Mouse (Mus musculus): ENCODE measurements at regions not wholly inside any gene's neighbourhood (a gene's known extent, or its start where the extent isn't known, plus 50 kb on each side); places are given as distances from the start of the nearest gene placed in this dataset.

- Histone ChIP-seq H3K4me2 (ENCODE audit: low read length) (no peak overlapping the region), H3K27ac (ENCODE audit: low read depth, low read length) (no peak overlapping the region), H3K4me3 (ENCODE audit: low read depth, low read length) (no peak overlapping the region), H3K9ac (ENCODE audit: low read length) (no peak overlapping the region), H3K9me3 (replicated peaks; ENCODE audit: control insufficient read depth, low read length) (no peaks in the 10 kb centered on the region), H3K4me1 (ENCODE audit: control insufficient read depth, insufficient read depth, low read length) (peaks cover 6% of the 10 kb centered on the region), H3K27me3 (replicated peaks; ENCODE audit: control insufficient read depth, insufficient read depth, low read length) (no peaks in the 10 kb centered on the region), H3K36me3 (ENCODE audit: control insufficient read depth, insufficient read depth, low read length) (no peaks in the 10 kb centered on the region)
- 40% methylated on average over 8 of the region's 8 CpGs for WGBS
- DNase-seq (ENCODE audit: low spot score) (peak; percentile 47), ATAC-seq (peak; percentile 62)
Measured at GRCm38 (mm10) chr4:56222023-56222776, 517.7 kb upstream of the Gm26657 start.

GRCm38 (mm10) chr4:56220531-56220930, 519.3 kb upstream of the Gm26657 start:
- Histone ChIP-seq H3K4me2 (ENCODE audit: low read length) (no peak overlapping the region), H3K27ac (ENCODE audit: low read depth, low read length) (no peak overlapping the region), H3K9ac (ENCODE audit: low read length) (no peak overlapping the region), H3K4me1 (ENCODE audit: control insufficient read depth, insufficient read depth, low read length) (peaks cover 6% of the 10 kb centered on the region), H3K4me3 (ENCODE audit: low read depth, low read length) (no peak overlapping the region), H3K27me3 (replicated peaks; ENCODE audit: control insufficient read depth, insufficient read depth, low read length) (no peaks in the 10 kb centered on the region), H3K36me3 (ENCODE audit: control insufficient read depth, insufficient read depth, low read length) (no peaks in the 10 kb centered on the region), H3K9me3 (replicated peaks; ENCODE audit: control insufficient read depth, low read length) (no peaks in the 10 kb centered on the region)
- DNase-seq (ENCODE audit: low spot score) = no peak
- WGBS = 82% methylated on average over 8 of the region's 8 CpGs
- ATAC-seq = no peak

DNA sequence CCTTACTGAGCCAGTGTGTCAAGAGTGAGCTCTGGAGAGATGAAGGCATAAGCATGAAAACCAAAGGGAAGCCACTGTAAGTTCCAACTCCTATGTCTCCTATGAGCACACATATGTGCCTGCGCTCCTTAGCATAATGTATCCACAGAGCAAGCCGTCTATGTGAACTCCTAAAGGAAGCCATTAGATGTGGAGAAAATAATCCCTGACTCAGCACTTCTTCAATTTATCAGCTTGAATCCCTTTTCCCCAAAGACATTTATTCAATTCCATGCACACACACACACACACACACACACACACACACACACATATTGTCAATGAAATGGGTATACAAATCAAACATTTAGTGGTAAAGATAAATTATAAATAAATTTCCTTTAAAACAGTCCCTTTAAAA, 530.4 kb upstream of the Gm26657 start:
- Histone ChIP-seq H3K36me3 (ENCODE audit: control insufficient read depth, insufficient read depth, low read length) (no peaks in the 10 kb centered on the region), H3K9me3 (replicated peaks; ENCODE audit: control insufficient read depth, low read length) (no peaks in the 10 kb centered on the region), H3K27ac (ENCODE audit: low read depth, low read length) (no peak overlapping the region), H3K9ac (ENCODE audit: low read length) (no peak overlapping the region), H3K4me1 (ENCODE audit: control insufficient read depth, insufficient read depth, low read length) (no peaks in the 10 kb centered on the region), H3K4me2 (ENCODE audit: low read length) (no peak overlapping the region), H3K27me3 (replicated peaks; ENCODE audit: control insufficient read depth, insufficient read depth, low read length) (no peaks in the 10 kb centered on the region), H3K4me3 (ENCODE audit: low read depth, low read length) (no peak overlapping the region)
- DNase-seq (ENCODE audit: low spot score) = no peak
- WGBS = 98% methylated on average over 2 of the region's 2 CpGs
- no peak for ATAC-seq

- Histone ChIP-seq H3K4me2 (ENCODE audit: low read length) (no peak overlapping the region), H3K27ac (ENCODE audit: low read depth, low read length) (no peak overlapping the region), H3K9ac (ENCODE audit: low read length) (no peak overlapping the region), H3K4me1 (ENCODE audit: control insufficient read depth, insufficient read depth, low read length) (no peaks in the 10 kb centered on the region), H3K27me3 (replicated peaks; ENCODE audit: control insufficient read depth, insufficient read depth, low read length) (no peaks in the 10 kb centered on the region), H3K4me3 (ENCODE audit: low read depth, low read length) (no peak overlapping the region), H3K36me3 (ENCODE audit: control insufficient read depth, insufficient read depth, low read length) (no peaks in the 10 kb centered on the region), H3K9me3 (replicated peaks; ENCODE audit: control insufficient read depth, low read length) (no peaks in the 10 kb centered on the region)
- ATAC-seq (no peak), DNase-seq (ENCODE audit: low spot score) (no peak)
- WGBS = 87% methylated on average over 5 of the region's 5 CpGs
Measured at GRCm38 (mm10) chr4:56207726-56208125, 532.1 kb upstream of the Gm26657 start.

DNA sequence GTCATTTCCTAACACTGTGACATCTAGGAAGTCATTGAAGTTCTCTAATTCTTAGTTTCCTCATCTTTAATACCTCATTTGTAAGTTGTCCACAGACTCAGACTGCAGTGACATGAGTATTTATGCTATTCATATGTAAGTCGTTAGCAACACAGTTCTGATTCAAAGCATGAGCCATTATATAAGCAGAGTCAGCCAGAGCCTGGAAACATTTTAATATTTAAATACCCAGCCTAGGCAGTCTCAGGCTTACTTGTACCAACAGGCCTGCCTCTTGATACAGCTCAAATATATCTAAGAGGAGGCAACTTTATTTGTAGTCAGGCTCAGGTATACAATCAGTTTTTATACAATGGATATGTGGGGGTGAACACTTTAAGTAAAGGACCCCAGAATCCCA, 534.8 kb upstream of the Gm26657 start:
- WGBS = 57% methylated on average over 1 of the region's 1 CpGs

GRCm38 (mm10) chr4:56193365-56193764, 546.5 kb upstream of the Gm26657 start:
- H3K9ac ChIP-seq (ENCODE audit: low read length) = no peak overlapping the region
- H3K9me3 ChIP-seq (replicated peaks; ENCODE audit: control insufficient read depth, low read length) = no peaks in the 10 kb centered on the region
- no peaks in the 10 kb centered on the region for H3K27me3 ChIP-seq (replicated peaks; ENCODE audit: control insufficient read depth, insufficient read depth, low read length)
- ATAC-seq = no peak
- no peak overlapping the region for H3K27ac ChIP-seq (ENCODE audit: low read depth, low read length)
- 72% methylated on average over 2 of the region's 2 CpGs for WGBS
- no peaks in the 10 kb centered on the region for H3K4me1 ChIP-seq (ENCODE audit: control insufficient read depth, insufficient read depth, low read length)
- H3K36me3 ChIP-seq (ENCODE audit: control insufficient read depth, insufficient read depth, low read length) = no peaks in the 10 kb centered on the region
- H3K4me2 ChIP-seq (ENCODE audit: low read length) = no peak overlapping the region
- H3K4me3 ChIP-seq (ENCODE audit: low read depth, low read length) = no peak overlapping the region
- DNase-seq (ENCODE audit: low spot score) = no peak

More for the DNA sequence above, 534.8 kb upstream of the Gm26657 start:
- Histone ChIP-seq H3K27ac (ENCODE audit: low read depth, low read length) (no peak overlapping the region), H3K27me3 (replicated peaks; ENCODE audit: control insufficient read depth, insufficient read depth, low read length) (no peaks in the 10 kb centered on the region), H3K9ac (ENCODE audit: low read length) (no peak overlapping the region), H3K4me3 (ENCODE audit: low read depth, low read length) (no peak overlapping the region), H3K4me1 (ENCODE audit: control insufficient read depth, insufficient read depth, low read length) (no peaks in the 10 kb centered on the region), H3K4me2 (ENCODE audit: low read length) (no peak overlapping the region), H3K36me3 (ENCODE audit: control insufficient read depth, insufficient read depth, low read length) (no peaks in the 10 kb centered on the region), H3K9me3 (replicated peaks; ENCODE audit: control insufficient read depth, low read length) (no peaks in the 10 kb centered on the region)
- DNase-seq (ENCODE audit: low spot score) (no peak), ATAC-seq (no peak)

- Histone ChIP-seq H3K27me3 (replicated peaks; ENCODE audit: control insufficient read depth, insufficient read depth, low read length) (no peaks in the 10 kb centered on the region), H3K36me3 (ENCODE audit: control insufficient read depth, insufficient read depth, low read length) (no peaks in the 10 kb centered on the region), H3K4me1 (ENCODE audit: control insufficient read depth, insufficient read depth, low read length) (no peaks in the 10 kb centered on the region), H3K4me3 (ENCODE audit: low read depth, low read length) (no peak overlapping the region), H3K9ac (ENCODE audit: low read length) (no peak overlapping the region), H3K4me2 (ENCODE audit: low read length) (no peak overlapping the region), H3K27ac (ENCODE audit: low read depth, low read length) (no peak overlapping the region), H3K9me3 (replicated peaks; ENCODE audit: control insufficient read depth, low read length) (no peaks in the 10 kb centered on the region)
- ATAC-seq (no peak), DNase-seq (ENCODE audit: low spot score) (peak; percentile 26)
- WGBS = 80% methylated on average over 5 of the region's 5 CpGs
Measured at GRCm38 (mm10) chr4:56192516-56192915, 547.4 kb upstream of the Gm26657 start.

DNA sequence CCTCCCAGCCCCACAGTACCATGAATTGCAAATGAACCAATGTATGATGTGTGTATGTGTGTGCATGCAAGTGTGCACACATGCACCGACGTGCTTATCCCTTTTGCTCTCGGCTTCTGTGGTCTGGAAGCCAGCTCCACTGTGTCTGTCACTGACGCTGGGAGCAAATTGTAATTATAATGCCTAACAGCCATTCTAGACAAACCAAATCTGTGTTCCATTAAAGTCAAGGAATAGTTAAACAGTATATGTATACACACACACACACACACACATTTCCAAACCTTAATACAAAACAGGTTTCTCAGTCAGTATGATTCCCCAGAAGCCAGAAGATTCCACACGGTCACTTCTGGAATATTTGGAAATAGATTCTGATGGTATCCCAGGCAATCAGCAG, 560.3 kb upstream of the Gm26657 start:
- ATAC-seq = 0 out of 2 replicates have a peak, but pooled peaks have one; percentile 26
- Histone ChIP-seq H3K27me3 (replicated peaks; ENCODE audit: control insufficient read depth, insufficient read depth, low read length) (no peaks in the 10 kb centered on the region), H3K9me3 (replicated peaks; ENCODE audit: control insufficient read depth, low read length) (no peaks in the 10 kb centered on the region), H3K36me3 (ENCODE audit: control insufficient read depth, insufficient read depth, low read length) (no peaks in the 10 kb centered on the region), H3K4me2 (ENCODE audit: low read length) (no peak overlapping the region), H3K4me1 (ENCODE audit: control insufficient read depth, insufficient read depth, low read length) (peaks cover 7% of the 10 kb centered on the region; the same call in 1 of the 2 replicates), H3K27ac (ENCODE audit: low read depth, low read length) (no peak overlapping the region), H3K4me3 (ENCODE audit: low read depth, low read length) (no peak overlapping the region), H3K9ac (ENCODE audit: low read length) (no peak overlapping the region)
- 45% methylated on average over 5 of the region's 5 CpGs for WGBS
- DNase-seq (ENCODE audit: low spot score) = peak; percentile 10

DNA sequence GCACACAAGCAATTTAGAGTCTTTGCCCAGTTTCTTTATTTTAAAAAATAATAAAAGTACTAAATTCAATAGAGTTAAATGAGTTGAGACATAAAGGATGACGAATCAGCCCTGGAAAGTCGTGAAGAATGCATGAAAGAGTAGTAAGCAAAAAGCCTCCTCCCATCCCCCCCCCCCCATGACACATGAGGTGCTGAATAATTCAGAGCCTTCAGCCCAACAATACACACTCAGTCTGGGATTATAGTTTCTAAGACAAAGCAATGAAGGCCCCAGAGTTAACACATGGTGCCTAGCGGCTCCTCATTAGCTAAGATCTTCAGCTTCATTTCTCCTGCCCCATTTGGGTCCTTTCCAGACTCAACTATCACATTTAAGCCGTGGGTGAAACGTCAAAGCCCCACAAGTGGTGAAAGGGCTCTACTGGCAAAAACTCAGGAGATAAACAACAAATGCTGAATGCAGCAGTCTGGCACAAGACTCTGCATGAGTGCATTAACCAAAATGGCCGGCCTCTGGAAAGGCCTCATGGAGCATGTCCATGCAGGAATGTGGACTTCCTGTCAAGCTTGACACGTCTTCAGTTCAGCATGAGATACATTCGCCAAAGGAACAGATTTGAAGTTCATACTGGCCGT, 560.9 kb upstream of the Gm26657 start:
- Histone ChIP-seq H3K27ac (ENCODE audit: low read depth, low read length) (no peak overlapping the region; the same call in 1 of the 2 replicates), H3K9ac (ENCODE audit: low read length) (no peak overlapping the region), H3K9me3 (replicated peaks; ENCODE audit: control insufficient read depth, low read length) (no peaks in the 10 kb centered on the region), H3K27me3 (replicated peaks; ENCODE audit: control insufficient read depth, insufficient read depth, low read length) (no peaks in the 10 kb centered on the region), H3K4me1 (ENCODE audit: control insufficient read depth, insufficient read depth, low read length) (peaks cover 7% of the 10 kb centered on the region; the same call in 1 of the 2 replicates), H3K4me2 (ENCODE audit: low read length) (no peak overlapping the region), H3K36me3 (ENCODE audit: control insufficient read depth, insufficient read depth, low read length) (no peaks in the 10 kb centered on the region), H3K4me3 (ENCODE audit: low read depth, low read length) (no peak overlapping the region)
- 21% methylated on average over 9 of the region's 9 CpGs for WGBS
- peak; percentile 97 for ATAC-seq
- DNase-seq (ENCODE audit: low spot score) = peak; percentile 84

Measured in forebrain, embryonic 14.5 days (tissue).